Mouse (Mus musculus) embryonic facial prominence, embryonic 12.5 days (tissue): Measurements from ENCODE around the gene Col8a2. TPM values are rescaled to one million over a fixed set of nuclear protein-coding genes. Genes with fewer than 3 reads are reported as not detected.

Source experiments
- ATAC-seq: fragments of 200-750 bp; cut with Nextera tagmentation; 2 replicates; pipeline ENCODE4 v1.8.0; 2017; ENCODE audit not compliant: insufficient number of reproducible peaks, insufficient read depth, low FRiP score, low TSS enrichment
- H3K27ac ChIP-seq: fragments of 300-500 bp; sonication (generic); 2 replicates; pipeline ENCODE4 v1.5.1; 2016; ENCODE audit warnings: mild to moderate bottlenecking
- H3K27me3 ChIP-seq: fragments of 300-500 bp; sonication (generic); 2 replicates; pipeline ENCODE4 v1.6.1; 2016; ENCODE audit warnings: mild to moderate bottlenecking, moderate library complexity
- H3K36me3 ChIP-seq: fragments of 300-500 bp; sonication (generic); 2 replicates; pipeline ENCODE4 v1.6.1; 2016; ENCODE audit warnings: mild to moderate bottlenecking
- H3K4me1 ChIP-seq: fragments of 300-500 bp; sonication (generic); 2 replicates; pipeline ENCODE4 v1.6.1; 2016
- H3K4me2 ChIP-seq: fragments of 300-500 bp; sonication (generic); replicated peaks from 2 replicates; pipeline ENCODE4 v1.6.1; 2016; ENCODE audit warnings: mild to moderate bottlenecking, moderate library complexity
- H3K4me3 ChIP-seq: fragments of 300-500 bp; sonication (generic); 2 replicates; pipeline ENCODE4 v1.5.1; 2016; ENCODE audit warnings: mild to moderate bottlenecking
- H3K9ac ChIP-seq: fragments of 300-500 bp; sonication (generic); 2 replicates; pipeline ENCODE4 v1.6.1; 2016; ENCODE audit warnings: mild to moderate bottlenecking, moderate library complexity
- H3K9me3 ChIP-seq: fragments of 300-500 bp; sonication (generic); 2 replicates; pipeline ENCODE4 v1.6.1; 2016; ENCODE audit warnings: mild to moderate bottlenecking, moderate library complexity
- WGBS: fragments of 180-500 bp; shearing (Covaris S2); methylation state at CpG from one replicate; pipeline ENCODE4 v1.1.7; 2016; 5-methylcytosine and 5-hydroxymethylcytosine counted together
- polyA plus RNA-seq: library from polyadenylated mRNA; unstranded; fragments of >200 nt; fragmentation: Nextera tagmentation; extraction: Ambion mirVana; gene quantifications from 2 replicates; pipeline ENCODE4 v1.2.1, GENCODE M21; 2016

The Col8a2 gene
- polyA plus RNA-seq: 47.6 and 49.8 TPM in 2 replicates

DNA sequence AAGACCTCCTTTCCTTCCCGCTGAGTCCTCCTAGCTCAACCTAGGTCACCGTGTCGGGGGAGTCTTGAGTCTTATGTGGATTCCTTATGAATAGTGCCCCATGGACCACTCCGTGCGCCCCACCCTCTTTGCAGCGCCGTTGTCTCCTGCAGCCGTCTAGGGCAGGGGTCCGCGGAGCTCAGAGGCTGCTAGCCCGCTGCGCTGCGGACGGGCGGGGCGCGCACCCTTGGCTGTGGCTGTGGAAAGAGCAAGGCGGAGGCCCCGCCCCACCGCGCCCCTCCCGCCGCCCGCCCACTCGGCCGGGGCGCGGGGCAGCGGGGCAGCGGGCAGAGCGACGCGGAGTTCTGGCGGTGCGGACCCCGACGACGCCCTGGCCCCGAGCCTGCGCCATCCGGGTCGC, at the start of gene Col8a2:
Gene Col8a2, plus strand, starts transcription at position 302 of the 400 bp plus-strand sequence.
- peak within 1 kb of the TSS; percentile 67 for H3K9ac ChIP-seq
- H3K4me3 ChIP-seq: peak within 1 kb of the TSS; percentile 50
- peak within 1 kb of the TSS; percentile 75 for H3K27ac ChIP-seq
- H3K4me1 ChIP-seq: peaks cover 49% of the 10 kb centered on the region
- no peaks in the 10 kb centered on the region for H3K36me3 ChIP-seq
- peak within 1 kb of the TSS; percentile 65 for H3K4me2 ChIP-seq
- WGBS: 3% methylated on average over 37 of the region's 42 CpGs
- H3K9me3 ChIP-seq: no peaks in the 10 kb centered on the region
- peaks cover 50% of the 10 kb centered on the region for H3K27me3 ChIP-seq
- ATAC-seq: no peak; the same call in 1 of the 2 replicates

DNA sequence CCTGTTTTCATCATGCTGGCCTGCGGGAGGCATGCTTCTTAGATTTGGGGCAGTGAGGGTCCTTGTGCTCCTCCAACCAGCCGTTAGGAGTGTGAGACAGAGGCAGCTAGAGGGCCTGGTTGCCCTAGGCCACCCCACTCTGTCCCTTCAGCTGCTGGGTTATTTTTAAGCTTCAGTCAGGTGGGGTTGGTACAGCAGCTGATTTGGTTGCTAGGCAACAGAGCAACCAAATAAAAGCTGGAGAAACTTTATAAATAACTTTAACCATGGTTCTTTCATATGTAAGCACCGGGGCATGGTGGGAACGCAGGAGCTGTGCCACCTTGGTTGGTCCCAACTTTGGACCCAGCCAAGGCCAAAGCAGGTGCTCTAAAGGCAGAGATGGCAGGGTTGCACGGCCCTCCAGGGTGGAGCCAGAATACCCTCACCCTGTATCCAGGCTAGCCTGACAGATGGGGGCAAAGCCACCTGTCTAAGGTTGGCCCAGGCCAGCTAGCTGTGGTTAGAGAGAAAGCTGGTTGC, 48.8 kb upstream of the Col8a2 start:
- Histone ChIP-seq H3K9me3 (no peaks in the 10 kb centered on the region), H3K27me3 (no peaks in the 10 kb centered on the region), H3K4me1 (no peaks in the 10 kb centered on the region), H3K27ac (no peak overlapping the region), H3K4me3 (no peak overlapping the region), H3K9ac (no peak overlapping the region), H3K4me2 (no peak overlapping the region), H3K36me3 (peaks cover 92% of the 10 kb centered on the region)
- 74% methylated on average over 5 of the region's 5 CpGs for WGBS
- no peak for ATAC-seq

DNA sequence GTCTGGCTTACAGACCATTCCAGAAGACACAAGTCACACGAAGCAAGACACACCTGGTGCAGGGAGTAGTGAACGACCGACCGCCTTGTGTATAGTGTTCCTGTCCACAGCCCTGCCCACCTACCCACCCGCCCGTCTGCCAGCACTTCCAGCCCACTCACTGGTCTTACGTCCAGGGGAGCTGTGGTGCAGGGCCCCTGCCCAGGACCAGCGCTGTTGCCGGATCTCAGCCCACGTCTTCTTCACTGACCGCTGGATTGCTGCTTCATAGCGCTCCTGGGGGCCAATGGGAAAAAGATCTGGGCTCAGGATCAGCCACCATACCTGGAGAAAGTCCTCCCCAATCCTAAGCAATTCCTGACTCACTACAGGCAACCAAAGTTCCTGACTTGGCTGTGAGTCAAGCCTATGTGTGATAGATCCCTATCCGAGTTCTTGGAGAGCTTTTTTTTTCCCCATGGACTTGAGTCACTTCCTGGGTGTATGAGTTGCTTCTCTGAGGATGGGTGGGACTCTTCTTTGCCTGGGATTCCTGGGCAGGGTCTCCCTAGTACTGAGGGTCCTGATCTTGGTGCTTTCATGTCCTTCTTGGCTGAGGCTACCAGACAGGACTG, 46.6 kb upstream of the Col8a2 start:
- peaks cover 71% of the 10 kb centered on the region for H3K36me3 ChIP-seq
- H3K9me3 ChIP-seq: no peaks in the 10 kb centered on the region
- no peak overlapping the region for H3K4me2 ChIP-seq
- no peaks in the 10 kb centered on the region for H3K4me1 ChIP-seq
- no peak for ATAC-seq
- H3K4me3 ChIP-seq: no peak overlapping the region
- 90% methylated on average over 13 of the region's 13 CpGs for WGBS
- no peak overlapping the region for H3K9ac ChIP-seq
- no peak overlapping the region for H3K27ac ChIP-seq
- H3K27me3 ChIP-seq: no peaks in the 10 kb centered on the region

DNA sequence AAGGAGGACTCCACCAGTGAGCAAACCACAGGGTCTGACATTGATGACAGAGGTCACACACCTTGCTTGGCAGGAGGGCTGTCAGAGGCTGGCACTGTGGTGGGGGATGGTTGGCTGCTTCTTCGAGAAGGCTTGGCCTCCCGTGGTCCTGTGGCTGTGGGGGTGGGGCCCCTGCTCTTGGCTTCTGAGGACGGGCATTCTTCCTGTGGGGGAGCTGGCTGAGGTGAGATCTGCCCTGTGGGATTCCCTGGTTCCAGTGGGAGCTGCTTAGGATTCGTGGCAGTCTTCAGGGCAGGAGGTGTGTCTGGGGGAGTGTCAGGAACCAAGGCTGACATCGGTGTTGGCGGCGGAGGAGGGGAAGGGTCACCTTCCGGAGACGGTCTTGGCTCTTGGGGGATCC, 44.6 kb upstream of the Col8a2 start:
- Histone ChIP-seq H3K4me2 (no peak overlapping the region), H3K9ac (no peak overlapping the region), H3K4me3 (no peak overlapping the region), H3K27me3 (no peaks in the 10 kb centered on the region), H3K27ac (no peak overlapping the region), H3K9me3 (no peaks in the 10 kb centered on the region), H3K36me3 (peaks cover 64% of the 10 kb centered on the region), H3K4me1 (peaks cover 6% of the 10 kb centered on the region; the same call in 1 of the 2 replicates)
- ATAC-seq: no peak
- WGBS: 52% methylated on average over 9 of the region's 9 CpGs

DNA sequence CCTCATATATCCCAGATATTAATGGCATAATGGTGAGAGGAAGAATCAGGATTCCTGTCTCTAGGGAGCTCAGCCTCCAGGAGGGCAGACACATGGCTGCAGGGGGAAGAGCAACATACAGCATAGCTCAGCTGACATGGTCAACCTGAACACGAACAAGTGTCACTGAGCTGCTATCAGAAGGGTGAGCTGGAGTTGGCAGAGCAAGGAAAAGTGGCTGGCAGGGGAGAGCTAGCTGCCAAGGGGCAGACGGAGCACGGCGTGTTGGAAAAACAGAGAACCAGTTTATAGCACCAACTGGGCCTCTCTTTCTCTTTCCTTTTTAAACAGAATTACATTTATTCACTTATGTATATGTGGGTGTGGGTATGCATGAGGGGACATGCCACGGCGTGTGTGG, 44.1 kb upstream of the Col8a2 start:
- no peak for ATAC-seq
- no peaks in the 10 kb centered on the region for H3K27me3 ChIP-seq
- H3K4me3 ChIP-seq: no peak overlapping the region
- H3K9me3 ChIP-seq: no peaks in the 10 kb centered on the region
- peaks cover 61% of the 10 kb centered on the region for H3K36me3 ChIP-seq
- peaks cover 10% of the 10 kb centered on the region; the same call in 1 of the 2 replicates for H3K4me1 ChIP-seq
- no peak overlapping the region for H3K27ac ChIP-seq
- 90% methylated on average over 6 of the region's 6 CpGs for WGBS
- H3K9ac ChIP-seq: no peak overlapping the region
- H3K4me2 ChIP-seq: no peak overlapping the region

DNA sequence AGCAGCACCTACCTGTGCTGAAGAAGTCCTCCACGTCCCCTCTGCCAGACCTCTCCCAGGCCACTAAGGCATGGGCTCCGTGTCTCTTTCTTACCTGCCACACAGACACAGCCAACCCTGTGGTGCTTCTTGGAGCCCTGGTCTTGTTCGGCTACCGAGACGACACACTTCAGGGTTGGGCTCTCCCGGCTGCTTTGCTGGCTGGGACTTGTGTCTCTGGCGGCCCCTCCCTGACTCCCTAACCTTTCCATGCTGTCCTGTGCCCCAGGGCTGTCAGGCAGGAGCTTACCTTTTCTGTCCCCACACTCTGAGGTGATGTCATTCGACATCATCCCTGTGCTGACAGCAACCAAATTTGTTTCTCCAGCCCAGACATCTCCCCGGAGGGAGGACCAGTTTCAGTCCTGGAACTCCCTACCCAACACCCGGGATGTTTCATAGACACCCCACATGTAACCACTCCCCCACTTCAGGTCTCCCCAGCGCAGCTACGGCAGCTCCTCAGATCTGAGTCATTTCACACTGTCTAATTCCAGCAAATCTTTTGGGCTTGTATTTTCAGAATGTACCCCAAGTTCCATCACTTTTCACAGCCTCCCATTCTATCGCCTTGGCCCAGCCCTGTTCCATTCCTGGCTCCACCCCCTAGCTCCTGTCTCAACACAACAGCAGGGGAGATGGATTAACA, 40.2 kb upstream of the Col8a2 start:
- H3K36me3 ChIP-seq: peaks cover 38% of the 10 kb centered on the region
- WGBS: 84% methylated on average over 13 of the region's 13 CpGs
- H3K4me3 ChIP-seq: no peak overlapping the region
- H3K4me2 ChIP-seq: no peak overlapping the region
- H3K9me3 ChIP-seq: no peaks in the 10 kb centered on the region
- peaks cover 28% of the 10 kb centered on the region for H3K4me1 ChIP-seq
- H3K27ac ChIP-seq: no peak overlapping the region
- ATAC-seq: no peak
- no peaks in the 10 kb centered on the region for H3K27me3 ChIP-seq
- H3K9ac ChIP-seq: no peak overlapping the region; the same call in 1 of the 2 replicates

DNA sequence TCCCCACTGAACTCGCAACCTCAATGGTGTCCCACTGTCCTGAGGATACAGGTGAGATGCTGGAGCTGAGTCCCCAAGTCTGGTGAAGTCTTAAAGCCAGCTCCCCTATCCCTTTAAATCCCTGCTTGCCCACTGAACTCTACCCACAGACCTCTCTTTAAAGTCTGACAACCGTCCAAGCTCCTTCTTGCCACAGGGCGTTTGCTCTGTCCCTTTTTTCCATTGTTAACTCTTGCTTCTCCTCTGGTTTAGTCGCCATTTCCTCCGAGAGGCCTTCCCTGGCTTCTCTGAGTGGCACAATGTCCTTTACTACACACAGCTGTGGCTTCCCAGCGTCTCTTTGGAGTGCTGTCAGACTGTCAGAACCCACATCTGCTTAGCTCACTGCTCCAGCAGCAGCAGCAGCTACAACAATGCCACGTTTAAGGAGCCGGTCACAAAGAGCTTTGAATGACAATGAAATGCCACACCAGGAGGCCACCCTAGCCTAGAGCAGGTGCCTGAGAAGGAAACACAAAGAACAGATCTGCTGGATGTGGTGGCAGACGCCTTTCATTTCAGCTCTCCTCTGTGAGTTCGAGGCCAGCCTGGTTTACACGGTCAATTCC, 38.2 kb upstream of the Col8a2 start:
- Histone ChIP-seq H3K27me3 (no peaks in the 10 kb centered on the region), H3K4me2 (no peak overlapping the region), H3K4me1 (peaks cover 48% of the 10 kb centered on the region), H3K4me3 (no peak overlapping the region), H3K27ac (no peak overlapping the region), H3K9ac (no peak overlapping the region), H3K9me3 (no peaks in the 10 kb centered on the region), H3K36me3 (peaks cover 32% of the 10 kb centered on the region)
- 25% methylated on average over 11 of the region's 11 CpGs for WGBS
- ATAC-seq: no peak

DNA sequence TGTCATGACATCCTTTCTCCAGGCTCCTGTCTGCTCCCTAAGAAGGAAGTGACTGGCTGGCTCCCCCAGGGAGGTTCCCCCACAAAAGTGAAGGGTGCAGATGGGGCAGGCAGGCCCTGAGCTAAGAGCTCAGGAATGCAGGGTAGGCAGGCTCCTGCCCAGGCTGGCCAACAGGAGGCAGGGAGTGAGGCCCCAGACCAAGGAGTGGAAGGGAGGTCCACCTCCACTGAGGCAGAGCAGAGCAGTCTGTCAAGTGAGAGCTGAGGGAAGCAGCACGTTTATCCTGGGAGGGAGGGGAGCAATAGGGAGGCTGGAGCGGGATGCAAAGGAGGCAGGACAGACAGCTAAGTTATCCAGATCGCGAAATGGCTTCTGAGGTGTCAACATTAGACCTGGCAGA, 35.9 kb upstream of the Col8a2 start:
- ATAC-seq: no peak
- Histone ChIP-seq H3K9me3 (no peaks in the 10 kb centered on the region), H3K4me2 (no peak overlapping the region), H3K27me3 (no peaks in the 10 kb centered on the region), H3K27ac (no peak overlapping the region), H3K4me3 (no peak overlapping the region), H3K4me1 (peaks cover 64% of the 10 kb centered on the region), H3K9ac (no peak overlapping the region), H3K36me3 (peaks cover 26% of the 10 kb centered on the region)
- 59% methylated on average over 4 of the region's 4 CpGs for WGBS

DNA sequence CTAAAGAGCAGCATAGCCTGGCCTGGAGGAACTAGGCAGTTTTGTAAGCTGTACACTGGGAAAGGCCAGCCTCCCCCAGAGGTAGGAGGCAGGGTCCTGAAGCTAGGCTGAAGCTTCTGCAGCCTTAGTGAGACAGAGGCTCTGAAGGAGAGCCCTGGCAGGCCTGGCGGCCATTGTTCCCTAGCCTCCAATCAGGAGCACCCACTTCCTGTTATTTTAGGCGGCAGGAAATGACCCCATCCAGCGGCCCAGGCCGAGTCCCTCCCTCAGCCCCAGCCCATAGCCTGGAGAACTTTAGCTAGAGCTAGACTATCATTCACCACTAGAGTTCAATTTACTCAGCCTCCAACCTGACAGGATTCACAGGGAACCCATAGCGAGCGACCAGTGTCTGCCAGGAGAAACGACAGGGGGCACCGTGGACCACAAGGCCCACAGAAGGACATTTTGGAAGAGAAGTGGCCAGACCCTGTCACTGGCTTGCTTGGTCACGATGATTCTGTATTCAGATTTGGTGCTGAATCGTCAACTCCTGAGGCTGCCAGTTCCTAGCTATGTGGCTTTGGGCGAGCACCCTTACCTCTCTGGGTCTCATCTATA, 34.8 kb upstream of the Col8a2 start:
- peak overlapping the region; percentile 20; the same call in 1 of the 2 replicates for H3K9ac ChIP-seq

DNA sequence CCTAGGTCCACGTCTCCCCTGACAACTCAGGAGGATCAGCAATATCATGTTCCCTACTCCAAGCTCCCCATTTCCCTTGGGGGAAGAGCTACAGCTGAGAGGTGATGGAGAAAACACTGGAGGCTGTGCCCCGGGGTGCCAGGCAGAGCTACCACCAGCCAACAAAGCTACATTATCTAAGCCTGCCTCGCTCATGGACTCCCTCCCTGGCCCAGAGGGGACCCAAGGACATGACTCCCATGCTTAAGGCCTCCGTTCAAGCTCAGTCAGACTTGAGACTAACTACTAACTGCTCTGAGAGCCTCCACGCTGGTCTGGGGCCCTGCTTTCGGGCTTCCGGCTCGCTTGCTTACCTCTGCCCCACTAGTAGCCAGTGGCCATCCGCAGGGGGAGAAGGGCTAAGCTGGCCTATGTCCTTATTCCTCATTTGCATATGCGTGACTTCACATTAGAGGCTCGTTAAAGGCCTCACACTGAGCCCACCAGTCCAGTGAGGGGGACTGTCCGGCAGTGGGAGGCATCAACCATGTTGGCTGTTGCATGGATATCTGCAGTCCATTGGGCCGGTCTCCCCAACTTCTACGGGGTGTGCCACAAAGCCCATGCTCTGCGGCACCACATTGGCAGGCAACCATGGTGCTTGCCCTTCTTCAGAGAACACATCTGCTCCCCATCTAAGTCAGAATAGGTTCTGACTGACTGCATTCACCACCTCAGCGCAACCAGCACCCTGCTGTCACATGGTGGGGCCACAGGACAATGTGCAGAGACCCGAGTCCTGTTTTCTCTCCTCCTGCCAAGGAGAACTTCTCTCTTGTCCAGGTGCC, 34.0 kb upstream of the Col8a2 start:
- H3K27ac ChIP-seq: no peak overlapping the region
- no peaks in the 10 kb centered on the region for H3K9me3 ChIP-seq
- H3K9ac ChIP-seq: no peak overlapping the region
- peak overlapping the region; percentile 28; the same call in 1 of the 2 replicates for H3K4me2 ChIP-seq
- peaks cover 15% of the 10 kb centered on the region for H3K36me3 ChIP-seq
- ATAC-seq: no peak
- H3K4me1 ChIP-seq: peaks cover 61% of the 10 kb centered on the region
- 69% methylated on average over 17 of the region's 17 CpGs for WGBS
- no peak overlapping the region for H3K4me3 ChIP-seq
- no peaks in the 10 kb centered on the region for H3K27me3 ChIP-seq

More for the DNA sequence above, 34.8 kb upstream of the Col8a2 start:
- 46% methylated on average over 11 of the region's 11 CpGs for WGBS
- H3K4me3 ChIP-seq: no peak overlapping the region
- H3K9me3 ChIP-seq: no peaks in the 10 kb centered on the region
- ATAC-seq: no peak
- peaks cover 19% of the 10 kb centered on the region for H3K36me3 ChIP-seq
- H3K27ac ChIP-seq: peak overlapping the region; percentile 54; the same call in 1 of the 2 replicates
- H3K4me1 ChIP-seq: peaks cover 60% of the 10 kb centered on the region
- no peaks in the 10 kb centered on the region for H3K27me3 ChIP-seq
- H3K4me2 ChIP-seq: peak overlapping the region; percentile 28
